Mouse (Mus musculus) intestine, embryonic 16.5 days (tissue): ENCODE measurements around the gene Prss38. TPM values are rescaled to one million over a fixed set of nuclear protein-coding genes. Genes with fewer than 3 reads are reported as not detected.

ENCODE experiments used
- ATAC-seq: fragments of 200-750 bp; cut with Nextera tagmentation; 2 replicates; pipeline ENCODE4 v1.8.0; 2017; ENCODE audit warnings: moderate TSS enrichment, moderate library complexity
- H3K27ac ChIP-seq: fragments of 300-500 bp; sonication (generic); 2 replicates; pipeline ENCODE4 v1.5.1; 2014; ENCODE audit warnings: mild to moderate bottlenecking, low read length
- H3K27me3 ChIP-seq: fragments of 300-500 bp; sonication (generic); replicated peaks from 2 replicates; pipeline ENCODE4 v1.6.1; 2014; ENCODE audit warnings: low read length, control low read depth, mixed read lengths; ENCODE audit not compliant: control insufficient read depth, insufficient read depth
- H3K36me3 ChIP-seq: fragments of 300-500 bp; sonication (generic); 2 replicates; pipeline ENCODE4 v1.6.1; 2014; ENCODE audit warnings: low read length, control low read depth; ENCODE audit not compliant: control insufficient read depth, insufficient read depth
- H3K4me1 ChIP-seq: fragments of 300-500 bp; sonication (generic); 2 replicates; pipeline ENCODE4 v1.6.1; 2014; ENCODE audit warnings: low read length, control low read depth, mixed read lengths; ENCODE audit not compliant: control insufficient read depth, insufficient read depth
- H3K4me2 ChIP-seq: fragments of 300-500 bp; sonication (generic); 2 replicates; pipeline ENCODE4 v1.6.1; 2014; ENCODE audit warnings: low read depth, low read length, control low read depth
- H3K4me3 ChIP-seq: fragments of 300-500 bp; sonication (generic); 2 replicates; pipeline ENCODE4 v1.5.1; 2014; ENCODE audit warnings: mild to moderate bottlenecking, low read length
- H3K9ac ChIP-seq: fragments of 300-500 bp; sonication (generic); 2 replicates; pipeline ENCODE4 v1.6.1; 2014; ENCODE audit warnings: low read depth, low read length
- H3K9me3 ChIP-seq: fragments of 300-500 bp; sonication (generic); 2 replicates; pipeline ENCODE4 v1.6.1; 2016; ENCODE audit warnings: low read length, control low read depth; ENCODE audit not compliant: control insufficient read depth
- WGBS: fragments of 180-500 bp; shearing (Covaris S2); extraction: QIAGEN DNeasy Blood & Tissue Kit; methylation state at CpG from one replicate; pipeline ENCODE4 v1.1.7; 2014; 5-methylcytosine and 5-hydroxymethylcytosine counted together
- polyA plus RNA-seq: library from polyadenylated mRNA; unstranded; fragments of >200 nt; fragmentation: Nextera tagmentation; extraction: Ambion mirVana; gene quantifications from 2 replicates; pipeline ENCODE4 v1.2.1, GENCODE M21; 2015

Prss38 gene
- polyA plus RNA-seq: not detected in 2 replicates

DNA sequence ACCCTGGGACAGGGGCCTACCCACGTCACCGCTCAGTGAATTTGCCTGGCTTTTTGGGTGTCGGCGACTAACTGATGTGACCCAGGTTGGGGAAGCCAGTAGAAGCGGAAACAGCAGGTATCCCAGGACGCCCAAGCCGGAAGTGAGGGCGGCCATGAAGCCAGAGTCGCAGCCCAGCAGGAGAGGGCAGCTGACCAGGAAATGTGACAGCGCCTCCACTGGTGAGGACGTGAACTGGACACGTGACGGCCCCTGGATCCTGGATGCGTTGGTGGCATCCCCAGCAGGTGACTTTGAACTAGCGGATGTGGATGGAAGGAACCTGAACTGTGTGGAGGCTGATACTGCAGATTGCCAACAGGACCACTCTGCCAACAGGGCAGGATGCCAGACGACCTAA is at the start of gene Prss38:
Gene Prss38, minus strand, starts transcription at position 183 of the 400 bp plus-strand sequence.
- Histone ChIP-seq H3K4me2 (no peak within 1 kb of the TSS), H3K36me3 (no peaks in the 10 kb centered on the region), H3K9me3 (no peaks in the 10 kb centered on the region), H3K9ac (no peak within 1 kb of the TSS), H3K27ac (no peak within 1 kb of the TSS), H3K4me3 (no peak within 1 kb of the TSS), H3K4me1 (no peaks in the 10 kb centered on the region), H3K27me3 (no peaks in the 10 kb centered on the region)
- 77% methylated on average over 16 of the region's 16 CpGs for WGBS
- no peak for ATAC-seq

DNA sequence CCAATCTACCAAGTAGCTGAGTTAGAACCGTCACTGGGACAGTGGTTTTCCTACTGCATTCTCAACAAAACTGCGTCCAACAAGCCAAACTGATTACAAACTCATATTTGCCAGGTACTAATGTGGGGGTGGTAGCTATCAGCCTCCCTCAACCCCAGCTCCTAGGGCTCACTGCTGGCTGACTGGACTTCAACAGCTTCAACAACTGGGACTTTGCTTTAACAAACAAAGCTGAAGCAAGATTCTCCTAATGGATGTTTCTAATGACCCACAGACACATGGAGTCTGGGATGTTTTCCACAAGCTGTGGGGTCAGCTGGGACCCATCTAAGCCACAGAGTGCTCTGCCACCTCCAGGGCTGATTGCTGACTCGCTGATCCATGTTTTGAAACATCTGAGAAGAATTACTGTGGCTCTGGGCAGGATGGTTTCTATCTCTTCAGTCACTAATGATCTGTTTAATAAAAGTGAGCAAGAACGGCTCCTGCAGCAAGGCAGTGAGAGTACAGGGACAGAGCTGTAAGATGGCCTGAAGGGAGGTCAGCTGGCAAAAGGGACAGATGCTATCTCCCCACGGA is 47.6 kb upstream of the Prss38 start:
- ATAC-seq: no peak
- H3K27ac ChIP-seq: peak overlapping the region; percentile 20; the same call in 1 of the 2 replicates
- 75% methylated on average over 5 of the region's 5 CpGs for WGBS
- H3K36me3 ChIP-seq: peaks cover 2% of the 10 kb centered on the region; the same call in 1 of the 2 replicates
- H3K9ac ChIP-seq: no peak overlapping the region
- no peak overlapping the region for H3K4me3 ChIP-seq
- H3K4me2 ChIP-seq: no peak overlapping the region
- peaks cover 2% of the 10 kb centered on the region; the same call in 1 of the 2 replicates for H3K4me1 ChIP-seq
- H3K27me3 ChIP-seq: no peaks in the 10 kb centered on the region
- H3K9me3 ChIP-seq: no peaks in the 10 kb centered on the region

DNA sequence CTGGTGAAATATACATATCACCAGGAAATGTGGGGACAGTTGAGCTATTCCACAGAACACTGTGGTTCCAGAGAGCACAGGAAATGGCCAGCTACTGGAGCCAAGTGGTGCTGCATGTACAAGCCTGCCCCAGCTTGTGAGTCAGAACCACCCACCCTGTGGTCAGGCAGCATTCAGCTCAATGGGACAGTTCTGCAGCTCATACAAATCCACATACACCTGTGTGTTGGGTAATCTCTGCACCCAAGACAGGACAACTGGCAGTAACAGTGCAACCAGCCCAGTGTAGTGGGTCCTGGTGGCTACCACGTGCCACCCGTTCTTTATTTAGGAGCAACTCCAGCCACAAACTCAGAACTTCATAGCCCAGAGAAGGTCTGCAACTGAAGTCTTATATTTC is 46.5 kb upstream of the Prss38 start:
- WGBS: 90% methylated on average over 2 of the region's 2 CpGs
- Histone ChIP-seq H3K4me1 (peaks cover 2% of the 10 kb centered on the region; the same call in 1 of the 2 replicates), H3K9me3 (no peaks in the 10 kb centered on the region), H3K4me3 (no peak overlapping the region), H3K27me3 (no peaks in the 10 kb centered on the region), H3K4me2 (no peak overlapping the region), H3K9ac (no peak overlapping the region), H3K36me3 (no peaks in the 10 kb centered on the region; the same call in 1 of the 2 replicates), H3K27ac (no peak overlapping the region)
- no peak for ATAC-seq

DNA sequence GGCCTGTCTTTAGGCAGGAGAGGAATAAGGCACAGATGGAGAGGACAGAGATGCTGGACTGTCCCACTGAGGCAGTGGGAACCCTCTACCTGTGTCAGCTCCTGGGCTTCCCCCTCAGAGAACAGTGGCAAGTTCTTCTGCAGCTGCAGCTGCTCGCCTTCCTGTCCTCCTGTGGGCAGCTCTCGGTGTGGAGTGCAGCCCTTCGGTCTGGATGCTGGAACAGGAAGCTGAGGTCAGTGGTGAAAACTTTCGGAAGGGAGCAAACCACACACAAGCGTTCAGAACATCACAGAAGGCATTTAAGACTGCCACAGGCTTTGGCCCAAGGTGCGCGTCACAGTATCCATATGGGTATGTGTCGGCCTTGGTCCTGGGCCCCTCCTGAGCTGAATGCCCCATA is 46.0 kb upstream of the Prss38 start:
- H3K9me3 ChIP-seq: no peaks in the 10 kb centered on the region
- ATAC-seq: no peak
- no peak overlapping the region for H3K9ac ChIP-seq
- H3K27ac ChIP-seq: no peak overlapping the region
- H3K27me3 ChIP-seq: no peaks in the 10 kb centered on the region
- H3K36me3 ChIP-seq: no peaks in the 10 kb centered on the region; the same call in 1 of the 2 replicates
- no peak overlapping the region for H3K4me3 ChIP-seq
- peaks cover 2% of the 10 kb centered on the region; the same call in 1 of the 2 replicates for H3K4me1 ChIP-seq
- 84% methylated on average over 8 of the region's 8 CpGs for WGBS
- H3K4me2 ChIP-seq: no peak overlapping the region

DNA sequence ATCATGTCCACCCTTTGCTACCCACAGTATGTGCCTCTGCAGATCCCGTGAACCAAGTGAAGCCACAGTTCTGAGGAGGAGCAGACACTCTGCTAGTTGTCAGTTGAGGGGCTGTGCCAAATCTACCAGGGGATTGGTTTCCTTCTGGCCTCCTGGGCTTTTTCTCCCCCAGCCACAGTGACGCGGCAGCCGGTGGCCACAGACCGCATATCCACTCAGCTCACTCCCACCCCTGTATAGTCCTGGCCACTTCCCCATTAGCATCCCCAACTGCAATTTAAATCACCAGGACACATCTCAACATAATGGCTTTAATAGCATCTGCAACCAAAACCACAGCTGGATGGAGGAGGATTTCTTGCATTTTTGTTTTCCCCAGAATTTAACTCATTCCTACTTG is 43.3 kb upstream of the Prss38 start:
- H3K4me2 ChIP-seq: no peak overlapping the region
- ATAC-seq: no peak
- H3K9me3 ChIP-seq: no peaks in the 10 kb centered on the region
- H3K27me3 ChIP-seq: no peaks in the 10 kb centered on the region
- H3K27ac ChIP-seq: peak overlapping the region; percentile 24
- no peak overlapping the region for H3K4me3 ChIP-seq
- 69% methylated on average over 5 of the region's 5 CpGs for WGBS
- H3K4me1 ChIP-seq: peaks cover 3% of the 10 kb centered on the region; the same call in 1 of the 2 replicates
- peaks cover 3% of the 10 kb centered on the region for H3K36me3 ChIP-seq
- no peak overlapping the region for H3K9ac ChIP-seq

DNA sequence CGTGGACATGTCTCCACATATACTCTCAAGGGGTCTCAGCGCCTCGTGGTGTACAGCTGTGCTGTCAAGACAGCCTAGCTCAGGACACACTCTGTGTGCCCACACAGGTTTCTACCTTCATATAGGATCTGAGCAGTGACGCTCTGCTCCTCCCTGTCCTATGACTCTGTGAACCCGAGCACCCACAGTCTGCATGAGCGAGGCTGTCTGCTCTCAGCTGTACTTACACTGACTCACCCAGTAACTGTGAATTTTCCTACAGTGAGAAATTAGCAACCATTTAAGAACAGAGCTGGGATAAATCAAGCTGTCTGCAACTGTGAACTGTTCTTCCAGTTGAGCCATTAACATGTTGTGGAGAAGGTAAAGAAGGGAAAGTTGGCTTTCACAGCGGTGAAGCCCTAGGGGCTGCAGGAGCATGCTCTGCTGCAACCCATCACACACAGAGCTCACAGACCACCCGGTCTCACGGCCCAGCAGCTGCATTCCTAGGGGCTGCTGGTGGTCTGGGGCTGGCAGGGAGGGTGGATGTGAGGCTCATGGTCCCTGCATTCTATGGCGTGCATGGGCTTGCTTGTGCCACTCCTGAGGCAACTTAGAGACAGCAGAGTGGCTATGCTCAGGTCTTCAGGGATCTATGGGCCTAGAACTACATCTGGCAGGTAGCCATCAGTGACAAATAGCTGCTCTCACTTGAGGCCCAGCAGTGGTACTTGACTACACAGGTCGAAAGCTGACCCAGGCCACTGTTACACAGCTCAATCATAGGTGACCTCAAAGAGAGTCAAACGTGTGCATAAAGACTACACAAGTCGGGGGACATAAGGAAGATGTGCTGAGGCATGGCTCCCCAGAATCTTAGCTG is 37.8 kb upstream of the Prss38 start:
- Histone ChIP-seq H3K27ac (no peak overlapping the region), H3K4me1 (peaks cover 6% of the 10 kb centered on the region; the same call in 1 of the 2 replicates), H3K4me3 (no peak overlapping the region), H3K4me2 (no peak overlapping the region), H3K9me3 (no peaks in the 10 kb centered on the region), H3K9ac (0 out of 2 replicates have a peak overlapping the region, but pooled peaks have one; percentile 6), H3K27me3 (no peaks in the 10 kb centered on the region), H3K36me3 (peaks cover 6% of the 10 kb centered on the region)
- WGBS: 72% methylated on average over 13 of the region's 13 CpGs
- ATAC-seq: no peak

DNA sequence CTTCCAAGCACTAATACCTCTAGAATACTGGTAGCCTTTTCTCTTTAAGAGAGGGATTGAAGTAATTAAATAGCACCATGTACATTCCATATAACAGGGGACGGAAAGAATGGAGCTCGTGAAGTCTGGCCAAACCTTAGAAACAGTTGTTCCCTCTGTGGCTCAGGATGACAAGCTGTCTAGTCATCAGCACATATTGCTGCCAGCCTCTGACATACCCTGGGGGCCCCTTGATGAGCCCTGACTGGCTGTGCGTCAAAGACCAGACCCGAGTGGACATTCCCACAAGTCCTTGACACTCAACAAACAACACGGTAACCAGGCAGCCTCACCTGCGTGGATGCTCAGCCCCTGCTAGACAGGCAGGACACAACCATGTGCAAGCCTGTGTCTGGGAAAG is 36.6 kb upstream of the Prss38 start:
- 75% methylated on average over 6 of the region's 6 CpGs for WGBS
- H3K36me3 ChIP-seq: peaks cover 6% of the 10 kb centered on the region

DNA sequence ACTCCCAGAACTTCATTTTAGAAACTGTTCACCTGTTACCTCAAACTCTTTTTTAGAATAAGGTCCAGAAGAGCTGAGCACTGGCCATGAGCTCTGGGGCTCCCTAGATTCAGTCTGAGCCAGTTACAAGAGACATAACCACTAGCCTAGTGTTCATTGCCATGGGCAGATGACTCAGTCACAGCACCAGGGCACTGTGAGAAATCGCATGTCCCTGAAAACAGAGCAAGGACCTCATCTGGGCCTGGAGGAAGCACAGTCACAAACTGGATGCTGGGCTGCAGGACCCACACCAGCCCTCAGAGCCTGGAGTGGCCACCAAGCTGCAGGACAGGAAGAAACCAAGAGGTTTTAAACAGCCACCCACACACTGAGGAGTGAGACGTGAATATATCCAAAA is 35.4 kb upstream of the Prss38 start:
- Histone ChIP-seq H3K4me1 (peaks cover 6% of the 10 kb centered on the region; the same call in 1 of the 2 replicates), H3K36me3 (peaks cover 6% of the 10 kb centered on the region), H3K27ac (no peak overlapping the region), H3K27me3 (no peaks in the 10 kb centered on the region), H3K4me2 (no peak overlapping the region), H3K9me3 (no peaks in the 10 kb centered on the region), H3K9ac (no peak overlapping the region), H3K4me3 (no peak overlapping the region)
- ATAC-seq: no peak
- 67% methylated on average over 2 of the region's 2 CpGs for WGBS

More for the DNA sequence above, 36.6 kb upstream of the Prss38 start:
- Histone ChIP-seq H3K27ac (no peak overlapping the region), H3K27me3 (no peaks in the 10 kb centered on the region), H3K4me1 (peaks cover 6% of the 10 kb centered on the region; the same call in 1 of the 2 replicates), H3K9ac (no peak overlapping the region), H3K4me3 (no peak overlapping the region), H3K4me2 (no peak overlapping the region), H3K9me3 (no peaks in the 10 kb centered on the region)
- no peak for ATAC-seq

DNA sequence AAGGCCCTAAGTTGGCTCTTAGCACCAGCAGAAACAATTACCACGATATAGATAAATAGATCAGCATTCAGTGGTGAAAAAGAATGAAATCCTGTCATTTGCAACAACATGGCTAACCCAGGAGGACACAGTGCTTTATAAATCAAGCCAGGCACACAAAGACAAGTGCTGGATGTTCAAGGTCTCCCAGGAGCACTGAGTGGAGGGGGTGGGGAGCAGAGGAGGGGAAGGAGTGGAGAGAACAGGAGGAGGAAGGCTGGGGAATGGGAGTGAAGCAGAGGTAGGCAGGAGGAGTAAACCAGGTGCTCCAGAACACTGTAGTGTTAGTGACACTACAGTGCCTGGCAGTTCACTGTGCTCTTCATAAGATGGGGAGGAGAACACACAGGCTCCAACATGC is 30.3 kb upstream of the Prss38 start:
- H3K36me3 ChIP-seq: no peaks in the 10 kb centered on the region
- no peak overlapping the region for H3K27ac ChIP-seq
- ATAC-seq: no peak
- no peaks in the 10 kb centered on the region for H3K9me3 ChIP-seq
- no peak overlapping the region for H3K4me3 ChIP-seq
- H3K4me2 ChIP-seq: no peak overlapping the region
- H3K27me3 ChIP-seq: no peaks in the 10 kb centered on the region
- H3K4me1 ChIP-seq: peaks cover 1% of the 10 kb centered on the region; the same call in 1 of the 2 replicates
- H3K9ac ChIP-seq: no peak overlapping the region
- WGBS: 91% methylated on average over 1 of the region's 1 CpGs
